Mouse (Mus musculus) stomach, postnatal 0 days (tissue): Measurements from ENCODE around the gene Gpr182. TPM values are rescaled to one million over a fixed set of nuclear protein-coding genes. Genes with fewer than 3 reads are reported as not detected.
"Not testable (repeated sequence)": the region's sequence is repeated elsewhere in the genome, so short reads cannot be mapped to it uniquely, and the experiment has no call there.

ENCODE experiments used
- ATAC-seq: fragments of 200-750 bp; cut with Nextera tagmentation; 2 replicates; pipeline ENCODE4 v1.8.0; 2017; ENCODE audit not compliant: low FRiP score, low TSS enrichment
- DNase-seq: peaks from one replicate; pipeline ENCODE4 v3.0.0-alpha.2; 2016; ENCODE audit warnings: low spot score
- H3K27ac ChIP-seq: fragments of 300-500 bp; sonication (generic); replicated peaks from 2 replicates; pipeline ENCODE4 v1.5.1; 2014; ENCODE audit warnings: mild to moderate bottlenecking, control low read depth
- H3K27me3 ChIP-seq: fragments of 300-500 bp; sonication (generic); 2 replicates; pipeline ENCODE4 v1.6.1; 2014; ENCODE audit warnings: low read length; ENCODE audit not compliant: control insufficient read depth, insufficient read depth
- H3K36me3 ChIP-seq: fragments of 300-500 bp; sonication (generic); 2 replicates; pipeline ENCODE4 v1.6.1; 2014; ENCODE audit warnings: low read length, mixed read lengths; ENCODE audit not compliant: control insufficient read depth, insufficient read depth
- H3K4me1 ChIP-seq: fragments of 300-500 bp; sonication (generic); replicated peaks from 2 replicates; pipeline ENCODE4 v1.6.1; 2014; ENCODE audit warnings: antibody characterized with exemption; ENCODE audit not compliant: control insufficient read depth, insufficient read depth
- H3K4me2 ChIP-seq: fragments of 300-500 bp; sonication (generic); replicated peaks from 2 replicates; pipeline ENCODE4 v1.6.1; 2014; ENCODE audit warnings: low read depth, mild to moderate bottlenecking, control low read depth, moderate library complexity
- H3K4me3 ChIP-seq: fragments of 300-500 bp; sonication (generic); 2 replicates; pipeline ENCODE4 v1.5.1; 2014; ENCODE audit warnings: low read depth, low read length, control low read depth
- H3K9ac ChIP-seq: fragments of 300-500 bp; sonication (generic); 2 replicates; pipeline ENCODE4 v1.6.1; 2014; ENCODE audit warnings: mild to moderate bottlenecking, low read length, control low read depth, mixed read lengths
- H3K9me3 ChIP-seq: fragments of 300-500 bp; sonication (generic); 2 replicates; pipeline ENCODE4 v1.6.1; 2016; ENCODE audit warnings: low read length; ENCODE audit not compliant: control insufficient read depth
- CTCF ChIP-seq: IDR thresholded peaks from 2 replicates; pipeline ENCODE4 v1.5.1; 2016; ENCODE audit warnings: antibody characterized with exemption, low read depth, mild to moderate bottlenecking, moderate library complexity
- EP300 ChIP-seq: optimal IDR thresholded peaks from 2 replicates; pipeline ENCODE3; 2016; ENCODE audit warnings: antibody characterized with exemption
- WGBS: fragments of 180-500 bp; shearing (Covaris S2); extraction: QIAGEN DNeasy Blood & Tissue Kit; methylation state at CpG from one replicate; pipeline ENCODE4 v1.1.7; 2014; 5-methylcytosine and 5-hydroxymethylcytosine counted together
- polyA plus RNA-seq: library from polyadenylated mRNA; unstranded; fragments of >200 nt; fragmentation: Nextera tagmentation; extraction: Ambion mirVana; gene quantifications from 2 replicates; pipeline ENCODE4 v1.2.1, GENCODE M21; 2015

Gpr182 gene
- polyA plus RNA-seq, 1 experiment from 2014 or later = 0.92 TPM

- Histone ChIP-seq H3K4me1 (no peaks in the 10 kb centered on the region), H3K9me3 (no peaks in the 10 kb centered on the region), H3K27me3 (no peaks in the 10 kb centered on the region), H3K36me3 (no peaks in the 10 kb centered on the region), H3K4me2 (no peak overlapping the region), H3K9ac (no peak overlapping the region), H3K4me3 (no peak overlapping the region), H3K27ac (no peak overlapping the region)
- 76% methylated on average over 1 of the region's 1 CpGs for WGBS
- no peak for DNase-seq
- ATAC-seq = no peak
- TF ChIP-seq EP300 = no peak
- no peak for TF ChIP-seq CTCF
Observed at GRCm38 (mm10) chr10:127766564-127766963, 15.0 kb upstream of the Gpr182 start.

DNA sequence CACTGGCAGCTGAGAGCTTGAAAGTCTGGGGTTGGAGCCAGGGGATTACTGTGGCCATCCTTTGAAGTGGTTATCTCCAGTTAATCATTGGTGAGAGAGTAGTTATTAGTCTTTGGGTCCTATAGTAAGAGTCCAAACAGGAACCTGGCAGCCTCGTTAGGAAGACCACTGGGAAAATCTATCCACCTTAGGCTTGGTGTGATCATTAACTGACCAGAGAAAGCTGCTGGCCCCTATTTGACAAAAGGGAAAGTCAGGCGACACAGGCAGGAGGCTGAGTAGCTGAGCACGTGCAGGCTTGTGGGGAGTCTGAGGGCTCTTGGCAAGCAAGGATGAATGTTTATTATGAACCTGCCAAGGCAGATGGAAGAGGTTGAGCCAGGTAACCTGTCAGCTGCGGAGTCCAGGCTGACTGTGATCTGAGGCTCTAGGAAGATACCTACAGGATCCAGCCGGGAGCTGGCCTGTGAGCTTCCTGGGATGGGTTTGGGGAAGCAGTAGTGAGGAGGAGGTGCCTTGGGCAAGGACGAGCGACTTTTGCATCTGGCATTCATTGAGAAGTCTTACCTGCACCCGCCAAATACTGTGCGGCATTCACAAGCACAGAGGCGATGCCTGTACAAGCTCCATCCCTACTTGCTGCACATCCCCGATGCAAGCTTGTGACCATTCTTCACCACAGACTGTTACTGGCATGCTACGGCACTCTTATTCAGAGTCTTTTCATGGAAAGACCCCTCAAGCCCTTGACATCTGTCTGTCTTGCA lies 12.6 kb upstream of the Gpr182 start:
- ATAC-seq = 0 out of 2 replicates have a peak, but pooled peaks have one; percentile 15
- H3K4me3 ChIP-seq = no peak overlapping the region
- H3K27me3 ChIP-seq = no peaks in the 10 kb centered on the region
- no peak for DNase-seq
- TF ChIP-seq CTCF (no peak), EP300 (no peak)
- H3K9me3 ChIP-seq = no peaks in the 10 kb centered on the region
- no peak overlapping the region for H3K4me2 ChIP-seq
- no peak overlapping the region for H3K9ac ChIP-seq
- H3K27ac ChIP-seq = no peak overlapping the region
- WGBS = 45% methylated on average over 12 of the region's 12 CpGs
- no peaks in the 10 kb centered on the region for H3K36me3 ChIP-seq
- no peaks in the 10 kb centered on the region for H3K4me1 ChIP-seq

- not testable (repeated sequence) for ATAC-seq, H3K4me3 ChIP-seq, H3K27ac ChIP-seq, H3K9me3 ChIP-seq, H3K4me1 ChIP-seq, DNase-seq, H3K4me2 ChIP-seq, H3K36me3 ChIP-seq, H3K27me3 ChIP-seq, H3K9ac ChIP-seq
- 88% methylated on average over 10 of the region's 10 CpGs for WGBS
Observed at GRCm38 (mm10) chr10:127762926-127763325, 11.4 kb upstream of the Gpr182 start.

DNA sequence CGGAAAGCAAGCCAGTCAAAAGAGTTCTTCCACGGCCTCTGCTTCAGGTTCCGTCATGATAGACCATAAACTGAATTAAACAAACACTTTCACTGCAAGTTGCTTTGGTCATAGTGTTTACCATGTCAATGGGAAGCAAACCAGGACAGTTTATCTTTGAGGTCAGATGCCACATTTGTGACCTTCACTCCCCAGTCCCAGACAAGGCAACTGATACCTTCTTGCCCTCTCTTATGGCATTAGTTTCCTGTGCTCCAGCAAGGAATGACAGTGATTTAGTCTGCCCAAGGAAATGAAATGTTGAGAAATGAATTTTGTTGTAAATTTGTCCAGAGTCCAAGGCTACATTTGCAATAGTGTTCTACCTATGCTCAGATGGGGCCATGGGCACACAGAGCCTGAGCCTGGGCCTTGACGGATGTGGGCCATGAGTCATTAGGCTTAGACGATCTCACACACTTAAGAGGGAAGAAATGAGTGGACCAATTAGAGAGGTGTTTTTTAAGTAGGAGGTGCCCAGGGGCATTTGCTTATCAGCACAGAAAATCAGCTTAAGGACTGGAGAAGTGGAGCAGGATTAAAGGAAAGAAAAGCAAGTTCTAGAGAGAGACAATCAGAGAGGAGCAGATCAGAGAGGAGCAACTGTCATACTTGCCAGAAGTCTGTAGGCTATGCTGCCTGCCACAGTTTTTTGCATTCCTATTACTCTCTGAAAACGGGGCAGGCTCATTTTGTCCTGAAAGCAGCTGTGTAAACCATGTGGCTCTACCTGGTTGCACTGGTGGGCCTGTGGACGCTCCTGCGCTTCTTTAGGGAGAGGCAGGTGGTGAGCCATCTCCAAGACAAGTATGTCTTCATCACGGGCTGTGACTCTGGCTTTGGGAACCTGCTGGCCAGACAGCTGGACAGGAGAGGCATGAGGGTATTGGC lies 7.9 kb upstream of the Gpr182 start, which contains the start of the genes Rdh1 and Rdh16f1:
TSS of gene Rdh1 (plus strand) at position 541 of the 930 bp plus-strand sequence.
TSS of gene Rdh16f1 (plus strand) at position 607 of the 930 bp plus-strand sequence.
- ATAC-seq (peak; percentile 74), DNase-seq (peak; percentile 12)
- Histone ChIP-seq H3K9ac (no peak within 1 kb of the TSS), H3K4me2 (no peak within 1 kb of the TSS), H3K27me3 (no peaks in the 10 kb centered on the region), H3K4me1 (no peaks in the 10 kb centered on the region), H3K9me3 (no peaks in the 10 kb centered on the region), H3K27ac (no peak within 1 kb of the TSS), H3K4me3 (no peak within 1 kb of the TSS), H3K36me3 (no peaks in the 10 kb centered on the region)
- WGBS = 53% methylated on average over 9 of the region's 9 CpGs
- no peak for TF ChIP-seq EP300
- TF ChIP-seq CTCF = no peak

DNA sequence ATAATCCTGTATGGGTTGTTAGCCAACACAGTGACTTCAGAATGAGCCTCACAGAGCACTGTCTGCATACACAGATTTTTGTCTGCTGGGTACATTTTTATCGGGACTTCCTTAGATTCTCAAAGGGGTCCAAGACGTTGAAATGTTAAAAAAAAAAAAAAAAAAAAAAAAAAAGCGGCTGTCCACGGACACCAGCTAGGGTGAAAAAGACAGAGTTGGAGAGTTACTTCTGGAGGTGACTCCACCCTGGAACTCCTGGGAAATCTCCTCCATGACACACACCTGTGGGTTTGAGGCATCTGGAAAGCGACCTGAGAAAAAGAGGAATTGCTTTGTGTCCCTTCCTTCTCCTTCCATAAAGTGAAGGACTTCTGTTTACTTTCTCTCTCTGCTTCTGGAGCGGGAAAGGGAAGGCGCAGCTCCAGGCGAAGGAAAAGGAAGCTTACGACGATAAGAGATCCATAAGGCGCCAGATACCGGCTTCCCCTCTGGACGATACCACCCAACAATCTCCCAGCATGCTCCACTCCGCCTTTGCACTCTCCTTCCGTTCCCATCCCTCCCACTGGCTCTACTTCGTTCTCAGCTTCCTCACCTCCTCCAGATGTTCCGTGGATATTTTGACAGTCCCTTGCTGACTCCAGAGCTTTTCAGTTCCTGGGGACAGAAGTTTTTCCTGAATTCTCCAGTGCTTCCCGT lies 4.4 kb upstream of the Gpr182 start:
- Histone ChIP-seq H3K9ac (peak overlapping the region; percentile 24; the same call in 1 of the 2 replicates), H3K27ac (peak overlapping the region; percentile 63)

More for the DNA sequence above, 4.4 kb upstream of the Gpr182 start:
- DNase-seq (no peak), ATAC-seq (no peak)
- no peak for TF ChIP-seq CTCF
- no peak for TF ChIP-seq EP300
- WGBS = 26% methylated on average over 18 of the region's 18 CpGs
- no peaks in the 10 kb centered on the region for H3K4me1 ChIP-seq
- H3K4me3 ChIP-seq = peak overlapping the region; percentile 25
- H3K27me3 ChIP-seq = no peaks in the 10 kb centered on the region
- H3K4me2 ChIP-seq = peak overlapping the region; percentile 50
- H3K36me3 ChIP-seq = no peaks in the 10 kb centered on the region
- H3K9me3 ChIP-seq = no peaks in the 10 kb centered on the region
